Mouse (Mus musculus) kidney, postnatal 25 days (tissue): ENCODE data around the gene Prr5l.
"Not testable (repeated sequence)": the region's sequence is repeated elsewhere in the genome, so short reads cannot be mapped to it uniquely, and the experiment has no call there.

Experiments
- DNase-seq, 2 experiments: peaks; one replicate each; pipeline ENCODE4 v3.0.0; 2021; ENCODE audit warnings: mixed read lengths in 2 of 2

Prr5l gene

GRCm38 (mm10) chr2:101761898-101762297 lies 120.9 kb downstream of the Prr5l start:
- no peak for DNase-seq

GRCm38 (mm10) chr2:101759523-101760277 lies 123.1 kb downstream of the Prr5l start:
- DNase-seq = no peak

- DNase-seq = no peak
Observed at GRCm38 (mm10) chr2:101757806-101758205, 125.0 kb downstream of the Prr5l start.

GRCm38 (mm10) chr2:101756069-101756753 lies 126.6 kb downstream of the Prr5l start:
- no peak for DNase-seq

- DNase-seq = no peak
Observed at GRCm38 (mm10) chr2:101754939-101755555, 127.8 kb downstream of the Prr5l start.

GRCm38 (mm10) chr2:101754428-101754827 lies 128.4 kb downstream of the Prr5l start:
- DNase-seq = no peak

- peak in 1 of 2 experiments; percentile 41 for DNase-seq
Observed at GRCm38 (mm10) chr2:101752979-101753378, 129.8 kb downstream of the Prr5l start.

GRCm38 (mm10) chr2:101752402-101752801 lies 130.4 kb downstream of the Prr5l start:
- peak; percentile 84 to 86 for DNase-seq

GRCm38 (mm10) chr2:101751236-101751922 lies 131.4 kb downstream of the Prr5l start:
- DNase-seq = no peak

GRCm38 (mm10) chr2:101746537-101746936 lies 136.3 kb downstream of the Prr5l start:
- DNase-seq = no peak

- not testable (repeated sequence) for DNase-seq
Observed at GRCm38 (mm10) chr2:101745656-101746055, 137.2 kb downstream of the Prr5l start.

GRCm38 (mm10) chr2:101742072-101742860 lies 140.6 kb downstream of the Prr5l start:
- no peak for DNase-seq

- DNase-seq = no peak
Observed at GRCm38 (mm10) chr2:101741653-101742052, 141.2 kb downstream of the Prr5l start.

GRCm38 (mm10) chr2:101739914-101740313 lies 142.9 kb downstream of the Prr5l start:
- DNase-seq = no peak

- DNase-seq = peak; percentile 71 to 82
Observed at GRCm38 (mm10) chr2:101733564-101733963, 149.3 kb downstream of the Prr5l start.

GRCm38 (mm10) chr2:101732777-101733210 lies 150.0 kb downstream of the Prr5l start:
- no peak for DNase-seq

- DNase-seq = peak; percentile 77 to 79
Observed at GRCm38 (mm10) chr2:101730972-101731371, 151.9 kb downstream of the Prr5l start.

- DNase-seq = no peak
Observed at GRCm38 (mm10) chr2:101729472-101729871, 153.4 kb downstream of the Prr5l start.

- DNase-seq = no peak
Observed at GRCm38 (mm10) chr2:101727787-101728186, 155.0 kb downstream of the Prr5l start.

GRCm38 (mm10) chr2:101723333-101723881 lies 159.4 kb downstream of the Prr5l start:
- DNase-seq = no peak

- DNase-seq = no peak
Observed at GRCm38 (mm10) chr2:101722370-101723332, 160.2 kb downstream of the Prr5l start.
